Mouse (Mus musculus) liver, postnatal 0 days (tissue): ENCODE measurements around the gene Gm17409. TPM values are rescaled to one million over a fixed set of nuclear protein-coding genes. Genes with fewer than 3 reads are reported as not detected.

Source experiments
- ATAC-seq: fragments of 200-750 bp; cut with Nextera tagmentation; 2 replicates; pipeline ENCODE4 v1.8.0; 2017; ENCODE audit warnings: mild to moderate bottlenecking, moderate library complexity
- DNase-seq: peaks from one replicate; pipeline ENCODE4 v3.0.0-alpha.2; 2016
- H3K27ac ChIP-seq: fragments of 300-500 bp; sonication (generic); 2 replicates; pipeline ENCODE4 v1.5.1; 2014; ENCODE audit warnings: antibody characterized with exemption, moderate library complexity, mild to moderate bottlenecking, low read depth
- H3K27me3 ChIP-seq: fragments of 300-500 bp; sonication (generic); 2 replicates; pipeline ENCODE4 v1.6.1; 2014; ENCODE audit warnings: low read length, control low read depth, mixed read lengths; ENCODE audit not compliant: insufficient read depth
- H3K36me3 ChIP-seq: fragments of 300-500 bp; sonication (generic); replicated peaks from 2 replicates; pipeline ENCODE4 v1.6.1; 2014; ENCODE audit warnings: mild to moderate bottlenecking, control low read depth, low read length, moderate library complexity, mixed read lengths; ENCODE audit not compliant: insufficient read depth
- H3K4me1 ChIP-seq: fragments of 300-500 bp; sonication (generic); 2 replicates; pipeline ENCODE4 v1.6.1; 2014; ENCODE audit warnings: antibody characterized with exemption, mild to moderate bottlenecking, control low read depth; ENCODE audit not compliant: insufficient read depth
- H3K4me2 ChIP-seq: fragments of 300-500 bp; sonication (generic); 2 replicates; pipeline ENCODE4 v1.6.1; 2014; ENCODE audit warnings: low read depth, mild to moderate bottlenecking, low read length, moderate library complexity, mixed read lengths
- H3K4me3 ChIP-seq: fragments of 300-500 bp; sonication (generic); 2 replicates; pipeline ENCODE4 v1.5.1; 2014; ENCODE audit warnings: low read depth, low read length
- H3K9ac ChIP-seq: fragments of 300-500 bp; sonication (generic); replicated peaks from 2 replicates; pipeline ENCODE4 v1.6.1; 2014; ENCODE audit warnings: mild to moderate bottlenecking, moderate library complexity
- H3K9me3 ChIP-seq: fragments of 300-500 bp; sonication (generic); 2 replicates; pipeline ENCODE4 v1.6.1; 2016; ENCODE audit warnings: mild to moderate bottlenecking, control low read depth, low read length, mixed read lengths
- CTCF ChIP-seq: sonication (generic); IDR thresholded peaks from 2 replicates; pipeline ENCODE4 v1.5.1; 2016; ENCODE audit warnings: antibody characterized with exemption, low read depth
- EP300 ChIP-seq: IDR thresholded peaks from 2 replicates; pipeline ENCODE4 v1.6.1; 2016; ENCODE audit warnings: antibody characterized with exemption, low read depth, mild to moderate bottlenecking
- WGBS: fragments of 180-500 bp; shearing (Covaris S2); extraction: QIAGEN DNeasy Blood & Tissue Kit; methylation state at CpG from one replicate; pipeline ENCODE4 v1.1.7; 2014; ENCODE audit not compliant: insufficient replicate concordance; 5-methylcytosine and 5-hydroxymethylcytosine counted together
- polyA plus RNA-seq: library from polyadenylated mRNA; unstranded; fragments of >200 nt; fragmentation: Nextera tagmentation; extraction: Ambion mirVana; gene quantifications from 2 replicates; pipeline ENCODE4 v1.2.1, GENCODE M21; 2015

The Gm17409 gene
- polyA plus RNA-seq, 1 experiment from 2014 or later = not detected

DNA sequence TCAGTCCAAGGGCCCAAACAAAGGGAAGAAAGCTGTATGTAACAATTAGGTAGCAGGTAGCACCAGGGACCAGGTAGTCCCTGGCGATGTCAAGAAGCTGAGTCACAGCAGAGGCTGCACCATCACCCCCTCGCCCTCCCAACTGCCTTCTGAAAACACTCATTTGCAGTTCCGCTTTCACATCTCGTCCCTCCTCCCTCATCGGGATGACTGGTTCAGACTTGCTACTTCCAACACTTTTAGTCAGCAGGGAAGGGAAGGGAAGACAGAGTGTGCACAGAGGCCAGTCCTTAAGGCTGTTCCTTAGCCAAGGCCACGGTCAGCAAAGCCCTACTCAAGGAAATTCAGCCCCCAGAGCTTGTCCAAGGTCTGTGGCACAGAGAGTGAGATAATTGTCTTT lies 10.8 kb downstream of the Gm17409 start:
- no peak for TF ChIP-seq EP300
- no peak for TF ChIP-seq CTCF
- Histone ChIP-seq H3K4me1 (no peaks in the 10 kb centered on the region), H3K9ac (no peak overlapping the region), H3K4me3 (no peak overlapping the region), H3K36me3 (no peaks in the 10 kb centered on the region), H3K27me3 (no peaks in the 10 kb centered on the region), H3K27ac (no peak overlapping the region), H3K9me3 (no peaks in the 10 kb centered on the region), H3K4me2 (no peak overlapping the region)
- ATAC-seq (no peak), DNase-seq (no peak)
- WGBS = 53% methylated on average over 6 of the region's 6 CpGs

GRCm38 (mm10) chr2:58481450-58482100 lies 11.7 kb downstream of the Gm17409 start:
- H3K36me3 ChIP-seq = no peaks in the 10 kb centered on the region
- H3K4me1 ChIP-seq = no peaks in the 10 kb centered on the region
- H3K4me3 ChIP-seq = no peak overlapping the region
- TF ChIP-seq CTCF = no peak
- TF ChIP-seq EP300 = no peak
- H3K4me2 ChIP-seq = no peak overlapping the region
- DNase-seq (no peak), ATAC-seq (no peak)
- no peaks in the 10 kb centered on the region for H3K9me3 ChIP-seq
- 79% methylated on average over 9 of the region's 9 CpGs for WGBS
- H3K27me3 ChIP-seq = no peaks in the 10 kb centered on the region
- no peak overlapping the region for H3K9ac ChIP-seq
- H3K27ac ChIP-seq = no peak overlapping the region

- H3K4me2 ChIP-seq = no peak overlapping the region
- WGBS = 59% methylated on average over 7 of the region's 7 CpGs
- no peaks in the 10 kb centered on the region for H3K27me3 ChIP-seq
- peaks cover 4% of the 10 kb centered on the region; the same call in 1 of the 2 replicates for H3K4me1 ChIP-seq
- no peaks in the 10 kb centered on the region for H3K9me3 ChIP-seq
- no peak for ATAC-seq
- TF ChIP-seq EP300 (no peak), CTCF (no peak)
- no peak overlapping the region for H3K4me3 ChIP-seq
- H3K27ac ChIP-seq = no peak overlapping the region
- H3K36me3 ChIP-seq = no peaks in the 10 kb centered on the region
- no peak for DNase-seq
- H3K9ac ChIP-seq = no peak overlapping the region
Observed at GRCm38 (mm10) chr2:58484284-58484965, 14.5 kb downstream of the Gm17409 start.

GRCm38 (mm10) chr2:58485152-58485551 lies 15.2 kb downstream of the Gm17409 start:
- Histone ChIP-seq H3K4me2 (no peak overlapping the region), H3K9me3 (no peaks in the 10 kb centered on the region), H3K4me1 (peaks cover 4% of the 10 kb centered on the region; the same call in 1 of the 2 replicates), H3K27me3 (no peaks in the 10 kb centered on the region), H3K4me3 (no peak overlapping the region), H3K27ac (no peak overlapping the region), H3K36me3 (no peaks in the 10 kb centered on the region), H3K9ac (no peak overlapping the region)
- TF ChIP-seq CTCF (no peak), EP300 (no peak)
- no peak for ATAC-seq
- DNase-seq = no peak
- WGBS = 32% methylated on average over 4 of the region's 4 CpGs

DNA sequence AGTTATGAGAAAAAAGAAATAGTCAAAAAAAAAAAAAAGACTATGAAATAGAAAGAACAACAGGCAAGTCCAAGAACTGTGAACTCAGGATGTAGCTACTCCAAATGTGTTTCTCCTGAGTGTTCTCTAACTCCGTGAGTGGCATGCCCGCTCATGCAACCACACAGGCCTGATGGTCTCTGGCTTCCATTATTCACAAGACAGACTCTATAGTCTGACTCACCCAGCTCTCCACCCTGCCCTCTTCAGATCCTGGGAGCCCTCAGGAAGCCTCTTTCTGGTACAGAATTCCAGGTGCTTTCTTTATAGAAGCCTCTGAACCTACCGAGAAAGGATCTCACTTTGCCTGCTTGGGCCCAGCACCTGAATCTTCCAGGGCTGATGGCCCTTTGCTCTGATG lies 15.8 kb downstream of the Gm17409 start:
- Histone ChIP-seq H3K4me1 (peaks cover 4% of the 10 kb centered on the region; the same call in 1 of the 2 replicates), H3K9me3 (no peaks in the 10 kb centered on the region), H3K4me2 (no peak overlapping the region), H3K27me3 (no peaks in the 10 kb centered on the region), H3K9ac (no peak overlapping the region), H3K36me3 (no peaks in the 10 kb centered on the region; the same call in 1 of the 2 replicates), H3K4me3 (no peak overlapping the region), H3K27ac (no peak overlapping the region)
- no peak for TF ChIP-seq CTCF
- no peak for TF ChIP-seq EP300
- ATAC-seq (no peak), DNase-seq (no peak)
- 81% methylated on average over 3 of the region's 3 CpGs for WGBS

GRCm38 (mm10) chr2:58486441-58487278 lies 16.7 kb downstream of the Gm17409 start:
- peaks cover 4% of the 10 kb centered on the region; the same call in 1 of the 2 replicates for H3K4me1 ChIP-seq
- no peak overlapping the region for H3K4me2 ChIP-seq
- ATAC-seq (no peak), DNase-seq (no peak)
- no peak overlapping the region for H3K9ac ChIP-seq
- WGBS = 72% methylated on average over 14 of the region's 14 CpGs
- H3K4me3 ChIP-seq = no peak overlapping the region
- H3K27ac ChIP-seq = no peak overlapping the region; the same call in 1 of the 2 replicates
- no peaks in the 10 kb centered on the region for H3K9me3 ChIP-seq
- no peaks in the 10 kb centered on the region; the same call in 1 of the 2 replicates for H3K36me3 ChIP-seq
- TF ChIP-seq CTCF (no peak), EP300 (no peak)
- no peaks in the 10 kb centered on the region for H3K27me3 ChIP-seq
